Mouse (Mus musculus): ENCODE results near the gene Ifi203. TPM values are rescaled to one million over a fixed set of nuclear protein-coding genes. Genes with fewer than 3 reads are reported as not detected.
A peak's percentile ranks its signal among the peaks of the same experiment; 100 is the strongest.
"Not testable (repeated sequence)": the region's sequence is repeated elsewhere in the genome, so short reads cannot be mapped to it uniquely, and the experiment has no call there.

The Ifi203 gene
- polyA plus RNA-seq, 1 experiment from 2014 or later: 0.78 TPM

GRCm38 (mm10) chr1:173955071-173955796, 12.8 kb upstream of the Ifi203 start:
- H3K4me1 ChIP-seq (replicated peaks; ENCODE audit: control insufficient read depth, insufficient read depth, low read length): no peaks in the 10 kb centered on the region
- ATAC-seq (replicated peaks; ENCODE audit: low FRiP score) (no peak), DNase-seq (ENCODE audit: low spot score) (no peak)
- WGBS: 82% methylated on average over 2 of the region's 2 CpGs
- H3K4me2 ChIP-seq: no peak overlapping the region
- no peak overlapping the region for H3K4me3 ChIP-seq (ENCODE audit: low read depth, low read length)
- H3K9me3 ChIP-seq (ENCODE audit: control insufficient read depth, low read length): no peaks in the 10 kb centered on the region
- H3K27me3 ChIP-seq (replicated peaks; ENCODE audit: control insufficient read depth, insufficient read depth, low read length): no peaks in the 10 kb centered on the region
- H3K36me3 ChIP-seq (ENCODE audit: control insufficient read depth, insufficient read depth, low read length): no peaks in the 10 kb centered on the region
- H3K27ac ChIP-seq (ENCODE audit: low read depth, low read length): no peak overlapping the region
- no peak overlapping the region for H3K9ac ChIP-seq (ENCODE audit: low read depth, low read length)

DNA sequence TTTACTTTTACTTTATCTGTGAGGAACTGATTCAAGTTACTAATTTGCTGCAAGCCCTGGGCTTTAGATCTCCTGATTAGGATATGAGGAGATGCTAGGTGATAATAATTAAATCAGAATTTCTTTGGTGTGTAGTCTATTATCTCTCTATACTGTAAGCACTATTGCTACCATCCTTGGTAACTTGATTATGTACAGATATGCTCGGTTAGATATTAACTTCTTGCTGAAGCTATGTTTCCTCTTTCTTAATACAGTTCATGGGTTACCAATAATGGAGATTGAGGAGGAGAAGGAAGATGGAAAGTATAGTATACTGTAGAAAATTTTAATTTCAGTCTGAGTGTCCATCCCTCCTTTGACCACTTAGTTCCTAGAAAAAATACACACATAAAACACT, 11.1 kb upstream of the Ifi203 start:
- H3K4me3 ChIP-seq (ENCODE audit: low read depth, low read length): no peak overlapping the region
- no peak overlapping the region for H3K4me2 ChIP-seq
- no peak overlapping the region for H3K9ac ChIP-seq (ENCODE audit: low read depth, low read length)
- DNase-seq (ENCODE audit: low spot score) (no peak), ATAC-seq (replicated peaks; ENCODE audit: low FRiP score) (no peak)
- no peaks in the 10 kb centered on the region for H3K36me3 ChIP-seq (ENCODE audit: control insufficient read depth, insufficient read depth, low read length)
- WGBS: 82% methylated on average over 1 of the region's 1 CpGs
- H3K4me1 ChIP-seq (replicated peaks; ENCODE audit: control insufficient read depth, insufficient read depth, low read length): no peaks in the 10 kb centered on the region
- H3K9me3 ChIP-seq (ENCODE audit: control insufficient read depth, low read length): no peaks in the 10 kb centered on the region
- no peak overlapping the region for H3K27ac ChIP-seq (ENCODE audit: low read depth, low read length)
- no peaks in the 10 kb centered on the region for H3K27me3 ChIP-seq (replicated peaks; ENCODE audit: control insufficient read depth, insufficient read depth, low read length)

GRCm38 (mm10) chr1:173949044-173949443, 6.6 kb upstream of the Ifi203 start:
- H3K4me3 ChIP-seq (ENCODE audit: low read depth, low read length); H3K36me3 ChIP-seq (ENCODE audit: control insufficient read depth, insufficient read depth, low read length); H3K9me3 ChIP-seq (ENCODE audit: control insufficient read depth, low read length); DNase-seq (ENCODE audit: low spot score); H3K27me3 ChIP-seq (replicated peaks; ENCODE audit: control insufficient read depth, insufficient read depth, low read length); H3K27ac ChIP-seq (ENCODE audit: low read depth, low read length); H3K9ac ChIP-seq (ENCODE audit: low read depth, low read length); H3K4me2 ChIP-seq; H3K4me1 ChIP-seq (replicated peaks; ENCODE audit: control insufficient read depth, insufficient read depth, low read length): not testable (repeated sequence)
- peak; percentile 30; the same call in 1 of the 2 replicates for ATAC-seq (replicated peaks; ENCODE audit: low FRiP score)
- WGBS: 44% methylated on average over 2 of the region's 2 CpGs

- not testable (repeated sequence) for H3K9me3 ChIP-seq (ENCODE audit: control insufficient read depth, low read length); H3K9ac ChIP-seq (ENCODE audit: low read depth, low read length); H3K4me3 ChIP-seq (ENCODE audit: low read depth, low read length); H3K4me2 ChIP-seq; H3K27ac ChIP-seq (ENCODE audit: low read depth, low read length); H3K27me3 ChIP-seq (replicated peaks; ENCODE audit: control insufficient read depth, insufficient read depth, low read length); H3K4me1 ChIP-seq (replicated peaks; ENCODE audit: control insufficient read depth, insufficient read depth, low read length); ATAC-seq (replicated peaks; ENCODE audit: low FRiP score); H3K36me3 ChIP-seq (ENCODE audit: control insufficient read depth, insufficient read depth, low read length); DNase-seq (ENCODE audit: low spot score)
Measured at GRCm38 (mm10) chr1:173942780-173943066, 251 bp upstream of the Ifi203 start.

GRCm38 (mm10) chr1:173941522-173941921, 950 bp downstream of the Ifi203 start:
- H3K4me1 ChIP-seq (replicated peaks; ENCODE audit: control insufficient read depth, insufficient read depth, low read length); ATAC-seq (replicated peaks; ENCODE audit: low FRiP score); H3K9ac ChIP-seq (ENCODE audit: low read depth, low read length); H3K27ac ChIP-seq (ENCODE audit: low read depth, low read length); H3K36me3 ChIP-seq (ENCODE audit: control insufficient read depth, insufficient read depth, low read length); DNase-seq (ENCODE audit: low spot score); H3K4me2 ChIP-seq; H3K4me3 ChIP-seq (ENCODE audit: low read depth, low read length); H3K27me3 ChIP-seq (replicated peaks; ENCODE audit: control insufficient read depth, insufficient read depth, low read length); H3K9me3 ChIP-seq (ENCODE audit: control insufficient read depth, low read length): not testable (repeated sequence)
- WGBS: 82% methylated on average over 2 of the region's 2 CpGs

GRCm38 (mm10) chr1:173919279-173919678, 23.2 kb downstream of the Ifi203 start:
- not testable (repeated sequence) for DNase-seq (ENCODE audit: low spot score); ATAC-seq (replicated peaks; ENCODE audit: low FRiP score); H3K4me3 ChIP-seq (ENCODE audit: low read depth, low read length); H3K36me3 ChIP-seq (ENCODE audit: control insufficient read depth, insufficient read depth, low read length); H3K4me1 ChIP-seq (replicated peaks; ENCODE audit: control insufficient read depth, insufficient read depth, low read length); H3K27ac ChIP-seq (ENCODE audit: low read depth, low read length); H3K9me3 ChIP-seq (ENCODE audit: control insufficient read depth, low read length); H3K9ac ChIP-seq (ENCODE audit: low read depth, low read length); H3K4me2 ChIP-seq; H3K27me3 ChIP-seq (replicated peaks; ENCODE audit: control insufficient read depth, insufficient read depth, low read length)
- WGBS: 63% methylated on average over 2 of the region's 3 CpGs

DNA sequence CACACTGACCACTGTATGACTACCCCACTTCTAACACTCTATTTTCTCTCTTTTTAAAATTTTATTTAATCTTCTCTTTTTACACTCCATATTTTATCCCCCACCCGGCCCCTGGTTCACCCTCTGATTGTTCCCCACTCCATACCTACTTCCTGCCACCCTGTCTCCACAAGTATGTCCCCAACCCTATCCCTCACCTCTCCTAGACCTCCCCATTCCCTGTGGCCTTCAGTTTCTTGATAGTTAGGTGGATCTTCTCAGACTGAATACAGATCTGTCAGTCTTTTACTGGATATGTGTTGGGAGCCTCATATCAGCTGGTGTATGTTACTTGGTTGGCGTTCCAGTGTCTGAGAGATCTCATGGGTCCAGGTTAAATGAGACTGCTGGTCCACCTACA, 27.9 kb downstream of the Ifi203 start:
- Histone ChIP-seq H3K9ac (ENCODE audit: low read depth, low read length) (no peak overlapping the region), H3K36me3 (ENCODE audit: control insufficient read depth, insufficient read depth, low read length) (no peaks in the 10 kb centered on the region), H3K9me3 (ENCODE audit: control insufficient read depth, low read length) (no peaks in the 10 kb centered on the region), H3K4me2 (no peak overlapping the region), H3K27ac (ENCODE audit: low read depth, low read length) (no peak overlapping the region), H3K4me1 (replicated peaks; ENCODE audit: control insufficient read depth, insufficient read depth, low read length) (no peaks in the 10 kb centered on the region), H3K27me3 (replicated peaks; ENCODE audit: control insufficient read depth, insufficient read depth, low read length) (no peaks in the 10 kb centered on the region), H3K4me3 (ENCODE audit: low read depth, low read length) (no peak overlapping the region)
- DNase-seq (ENCODE audit: low spot score) (no peak), ATAC-seq (replicated peaks; ENCODE audit: low FRiP score) (no peak)
- WGBS: 69% methylated on average over 2 of the region's 2 CpGs

DNA sequence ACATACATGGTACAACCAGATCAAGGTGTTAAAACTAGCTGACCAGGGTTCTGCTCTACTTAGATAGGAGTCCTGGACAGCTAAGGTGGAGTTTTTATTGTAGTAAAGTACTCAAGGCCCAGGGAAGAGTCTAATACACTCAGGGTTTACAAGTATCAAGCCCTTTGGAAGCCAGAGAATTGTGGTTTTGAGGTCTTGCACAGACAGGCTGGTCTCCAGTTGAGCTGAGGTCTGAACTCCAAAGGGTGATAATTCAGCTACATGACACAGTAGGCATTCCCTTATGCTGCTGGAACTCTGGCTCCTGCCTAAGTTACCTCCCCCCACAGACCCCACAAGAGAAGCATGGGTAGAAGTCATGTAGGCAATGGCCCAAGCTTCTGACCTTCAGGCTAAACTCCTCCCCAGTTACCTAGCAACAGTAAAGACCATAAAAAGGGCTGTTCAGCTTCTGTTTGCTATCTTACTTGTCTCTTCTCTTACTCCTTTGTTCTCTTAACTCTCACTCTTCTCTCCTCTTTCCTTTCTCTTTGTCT, 29.1 kb downstream of the Ifi203 start:
- not testable (repeated sequence) for H3K4me1 ChIP-seq (replicated peaks; ENCODE audit: control insufficient read depth, insufficient read depth, low read length); H3K4me2 ChIP-seq; ATAC-seq (replicated peaks; ENCODE audit: low FRiP score); H3K27me3 ChIP-seq (replicated peaks; ENCODE audit: control insufficient read depth, insufficient read depth, low read length); H3K36me3 ChIP-seq (ENCODE audit: control insufficient read depth, insufficient read depth, low read length); DNase-seq (ENCODE audit: low spot score); H3K4me3 ChIP-seq (ENCODE audit: low read depth, low read length); H3K27ac ChIP-seq (ENCODE audit: low read depth, low read length); H3K9me3 ChIP-seq (ENCODE audit: control insufficient read depth, low read length); H3K9ac ChIP-seq (ENCODE audit: low read depth, low read length)

DNA sequence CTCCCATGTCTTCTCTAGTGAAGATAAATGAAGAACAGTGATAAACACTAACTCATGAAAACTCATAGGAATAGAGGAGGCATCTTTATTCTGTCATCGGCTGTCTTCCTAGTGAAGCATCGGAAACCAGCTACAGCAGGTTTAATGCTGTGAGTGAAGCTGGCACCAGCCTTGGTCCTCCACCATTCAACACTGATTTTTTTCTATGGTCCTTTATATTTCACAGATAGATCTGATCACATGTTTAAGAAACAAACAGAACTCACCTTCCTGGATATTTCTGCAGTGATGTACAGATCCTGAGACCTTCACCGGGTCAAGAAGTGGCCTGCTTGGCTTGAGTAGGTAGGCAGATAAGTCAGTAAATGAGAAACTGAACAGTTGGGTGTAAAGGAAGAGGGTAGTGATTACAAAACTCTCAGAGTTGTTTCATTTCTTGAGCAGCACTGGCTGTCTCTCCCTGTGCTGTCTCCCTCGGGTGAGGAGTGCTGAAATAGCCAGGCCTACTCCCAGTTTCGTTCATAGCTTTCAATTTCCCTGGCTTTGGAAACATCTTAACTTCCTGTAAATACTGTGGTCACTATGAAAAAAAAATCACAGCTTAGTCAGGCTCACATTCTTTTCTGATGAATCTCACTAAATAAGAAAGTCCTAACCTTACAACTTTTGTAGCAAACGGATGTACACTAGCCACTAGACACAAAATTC, 29.8 kb downstream of the Ifi203 start, which contains the start of gene Ifi211:
Gene Ifi211 (minus strand): TSS at position 499 of the 708 bp plus-strand sequence.
- 77% methylated on average over 6 of the region's 6 CpGs for WGBS

More for the DNA sequence above, 29.8 kb downstream of the Ifi203 start, which contains the start of gene Ifi211:
- H3K9me3 ChIP-seq (ENCODE audit: control insufficient read depth, low read length); H3K27ac ChIP-seq (ENCODE audit: low read depth, low read length); H3K27me3 ChIP-seq (replicated peaks; ENCODE audit: control insufficient read depth, insufficient read depth, low read length); H3K36me3 ChIP-seq (ENCODE audit: control insufficient read depth, insufficient read depth, low read length); H3K4me2 ChIP-seq; DNase-seq (ENCODE audit: low spot score); H3K4me3 ChIP-seq (ENCODE audit: low read depth, low read length); H3K4me1 ChIP-seq (replicated peaks; ENCODE audit: control insufficient read depth, insufficient read depth, low read length); ATAC-seq (replicated peaks; ENCODE audit: low FRiP score); H3K9ac ChIP-seq (ENCODE audit: low read depth, low read length): not testable (repeated sequence)

All from liver, embryonic 11.5 days (tissue).